Comparison of ENCODE assay signal across 23 mouse cellular contexts in the genomic region with DNA sequence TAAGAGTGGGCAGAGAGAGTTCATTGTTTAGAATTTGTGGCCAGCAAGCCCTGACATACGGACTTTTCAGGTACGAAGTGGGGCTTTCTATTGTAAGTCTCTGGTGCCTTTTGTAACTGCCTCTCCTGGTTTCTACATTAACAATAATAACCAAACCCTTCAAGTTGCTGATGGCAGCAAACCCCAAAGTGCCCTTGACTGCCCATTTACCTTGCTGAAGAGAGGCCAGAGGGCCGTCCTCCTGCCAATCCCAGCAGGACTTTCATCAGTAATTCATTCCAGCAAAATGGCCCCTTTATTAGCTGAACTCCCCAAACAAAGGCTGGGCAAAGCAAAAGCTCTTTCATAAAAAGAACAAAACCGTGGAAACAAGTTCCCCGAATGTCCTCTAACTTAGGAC. TPM values are rescaled to one million over a fixed set of nuclear protein-coding genes. Genes with fewer than 3 reads are reported as not detected.
DNase-seq lines count a peak whose midpoint lies in the region; ATAC-seq and TF ChIP-seq lines count a peak whose summit lies in the region.
"Had no signal": no experiment of that assay in that cellular context is flagged by ENCODE, and none has a peak within 500 bp of the region (broad histone marks: within the 10 kb centered on the region; RNA-seq: fewer than 3 reads in every experiment).

No protein-coding gene starts in this region.

- ATAC-seq in forebrain, embryonic 12.5 days (ENCODE audit: low FRiP score) = no peak
- ATAC-seq in forebrain, embryonic 14.5 days = no peak
- ATAC-seq: CD4-positive, CD25-positive, alpha-beta regulatory T cell, adult 4 months; intestine, embryonic 15.5 days; liver, postnatal 0 days; Patski had no signal

- peaks cover 23% of the 10 kb centered on the region for H3K36me3 ChIP-seq in forebrain, embryonic 12.5 days (replicated peaks)
- peaks cover 19% of the 10 kb centered on the region for H3K36me3 ChIP-seq in forebrain, embryonic 14.5 days (ENCODE audit: control insufficient read depth, insufficient read depth, low read length)

- H3K9ac ChIP-seq in forebrain, embryonic 12.5 days = no peak overlapping the region
- H3K9ac ChIP-seq in forebrain, embryonic 14.5 days (ENCODE audit: low read length) = no peak overlapping the region
- H3K9ac ChIP-seq: heart, embryonic 13.5 days; hindbrain, embryonic 14.5 days; intestine, embryonic 15.5 days; liver, postnatal 0 days had no signal

- H3K27ac ChIP-seq in forebrain, embryonic 12.5 days = 0 out of 2 replicates have a peak overlapping the region, but pooled peaks have one; percentile 42
- no peak overlapping the region; the same call in 1 of the 2 replicates for H3K27ac ChIP-seq in forebrain, embryonic 14.5 days (ENCODE audit: low read depth, low read length)
- H3K27ac ChIP-seq: gastrocnemius, adult 2 months; heart, embryonic 13.5 days; hindbrain, embryonic 14.5 days; intestine, embryonic 15.5 days; left cerebral cortex, adult 2 months; limb, embryonic 10.5 days had no signal

- no peak for TF ChIP-seq POLR2A in lung, adult 2 months (IDR thresholded peaks at IDR 0.05; ENCODE audit: borderline replicate concordance, extremely low read depth, low read depth, low read length)

- TF ChIP-seq CTCF in lung, adult 2 months (IDR thresholded peaks at IDR 0.05; ENCODE audit: insufficient read depth, low read length) = no peak

- no peak overlapping the region; the same call in 1 of the 2 replicates for H3K4me2 ChIP-seq in forebrain, embryonic 12.5 days
- H3K4me2 ChIP-seq in forebrain, embryonic 14.5 days (ENCODE audit: low read length) = no peak overlapping the region
- H3K4me2 ChIP-seq: heart, embryonic 13.5 days; hindbrain, embryonic 14.5 days; intestine, embryonic 15.5 days had no signal

- H3K4me3 ChIP-seq in forebrain, embryonic 12.5 days (replicated peaks) = no peak overlapping the region
- no peak overlapping the region for H3K4me3 ChIP-seq in forebrain, embryonic 14.5 days (ENCODE audit: low read depth, low read length)
- no peak overlapping the region for H3K4me3 ChIP-seq in lung, adult 2 months (replicated peaks; ENCODE audit: extremely low read depth, low read depth, low read length)
- H3K4me3 ChIP-seq: gastrocnemius, adult 2 months; heart, embryonic 13.5 days; intestine, embryonic 15.5 days; left cerebral cortex, adult 2 months; limb, embryonic 10.5 days had no signal

- WGBS in forebrain, embryonic 12.5 days = 17% methylated on average over 5 of the region's 5 CpGs
- 11% methylated on average over 5 of the region's 5 CpGs for WGBS in forebrain, embryonic 14.5 days
- 75% methylated on average over 5 of the region's 5 CpGs for WGBS in lung, adult 2 months

- H3K4me1 ChIP-seq in forebrain, embryonic 12.5 days = peaks cover 34% of the 10 kb centered on the region
- H3K4me1 ChIP-seq in forebrain, embryonic 14.5 days (ENCODE audit: control insufficient read depth, insufficient read depth, low read length) = peaks cover 20% of the 10 kb centered on the region
- peaks cover 11% of the 10 kb centered on the region for H3K4me1 ChIP-seq in lung, adult 2 months (ENCODE audit: control insufficient read depth, insufficient read depth, low read length)
- H3K4me1 ChIP-seq: intestine, embryonic 15.5 days had no signal

- DNase-seq in forebrain, embryonic 14.5 days (ENCODE audit: low spot score) = no peak
- peak; percentile 67 to 80 for DNase-seq in lung, adult 18-20 months
- no peak for DNase-seq in lung, adult 2 months
- peak; percentile 62 to 66 for DNase-seq in kidney, postnatal 36 days
- DNase-seq in lung, postnatal 36 days = peak; percentile 78
- DNase-seq in frontal cortex, postnatal 10 days (ENCODE audit: low spot score in 2 of 2) = no peak
- DNase-seq in cerebellum, postnatal 10 days = no peak
- DNase-seq: adrenal gland, postnatal 10 days; cerebellum, adult 18-20 months; cerebellum, postnatal 36 days; gastrocnemius, adult 2 months; heart, adult 11 months; heart, postnatal 36 days; liver, postnatal 0 days; thymus, postnatal 14 days had no signal

- H3K27me3 ChIP-seq in forebrain, embryonic 12.5 days = no peaks in the 10 kb centered on the region
- no peaks in the 10 kb centered on the region for H3K27me3 ChIP-seq in forebrain, embryonic 14.5 days (replicated peaks; ENCODE audit: control insufficient read depth, insufficient read depth, low read length)
- H3K27me3 ChIP-seq: intestine, embryonic 15.5 days; Patski had no signal

- H3K9me3 ChIP-seq in forebrain, embryonic 12.5 days = peaks cover under 1% of the 10 kb centered on the region; the same call in 1 of the 2 replicates
- no peaks in the 10 kb centered on the region for H3K9me3 ChIP-seq in forebrain, embryonic 14.5 days (replicated peaks; ENCODE audit: control insufficient read depth, low read length)
- H3K9me3 ChIP-seq: heart, embryonic 13.5 days; intestine, embryonic 15.5 days; limb, embryonic 10.5 days had no signal

RNA-seq across cellular contexts. Expression of a gene that starts 58.0 kb away (rescaled TPM):
- polyA plus RNA-seq in forebrain, embryonic 12.5 days (2016; fragmentation: Nextera tagmentation; extraction: Ambion mirVana) = 70.7 and 72.0 TPM in 2 replicates
- 29.6 and 36.3 TPM in 2 replicates for polyA plus RNA-seq in forebrain, embryonic 14.5 days (2014; fragmentation: Nextera tagmentation; extraction: Ambion mirVana)
- 11.7 and 14.6 TPM in 2 replicates for polyA plus RNA-seq in lung, adult 2 months (2012; rRNA removed)

Comparison
In these comparisons a context has a peak if more than half of its experiments do, and no peak if none do; other contexts are left out.
1. DNase-seq: peak in lung, adult 18-20 months (2 of 2), kidney, postnatal 36 days (2 of 2) and lung, postnatal 36 days (single experiment); none in forebrain, embryonic 14.5 days (single experiment), lung, adult 2 months (single experiment), frontal cortex, postnatal 10 days (0 of 2) and cerebellum, postnatal 10 days (0 of 2).